Mouse (Mus musculus) stomach, embryonic 15.5 days (tissue): ENCODE data around the gene Guca2a. TPM values are rescaled to one million over a fixed set of nuclear protein-coding genes. Genes with fewer than 3 reads are reported as not detected.
"Not testable (repeated sequence)": the region's sequence is repeated elsewhere in the genome, so short reads cannot be mapped to it uniquely, and the experiment has no call there.

ENCODE experiments used
- ATAC-seq: fragments of 200-750 bp; cut with Nextera tagmentation; 2 replicates; pipeline ENCODE4 v1.8.0; 2017; ENCODE audit warnings: low read depth, moderate number of reproducible peaks, moderate TSS enrichment; ENCODE audit not compliant: insufficient read depth, low FRiP score
- H3K27ac ChIP-seq: fragments of 300-500 bp; sonication (generic); 2 replicates; pipeline ENCODE4 v1.5.1; 2015; ENCODE audit warnings: mild to moderate bottlenecking, inconsistent platforms
- H3K27me3 ChIP-seq: fragments of 300-500 bp; sonication (generic); replicated peaks from 2 replicates; pipeline ENCODE4 v1.6.1; 2015; ENCODE audit warnings: inconsistent platforms
- H3K36me3 ChIP-seq: fragments of 300-500 bp; sonication (generic); 2 replicates; pipeline ENCODE4 v1.6.1; 2015; ENCODE audit warnings: inconsistent platforms
- H3K4me1 ChIP-seq: fragments of 300-500 bp; sonication (generic); 2 replicates; pipeline ENCODE4 v1.6.1; 2015; ENCODE audit warnings: inconsistent platforms
- H3K4me2 ChIP-seq: fragments of 300-500 bp; sonication (generic); 2 replicates; pipeline ENCODE4 v1.6.1; 2015; ENCODE audit warnings: mild to moderate bottlenecking, inconsistent platforms
- H3K4me3 ChIP-seq: fragments of 300-500 bp; sonication (generic); replicated peaks from 2 replicates; pipeline ENCODE4 v1.5.1; 2015; ENCODE audit warnings: inconsistent platforms
- H3K9ac ChIP-seq: fragments of 300-500 bp; sonication (generic); 2 replicates; pipeline ENCODE4 v1.6.1; 2015; ENCODE audit warnings: inconsistent platforms
- H3K9me3 ChIP-seq: fragments of 300-500 bp; sonication (generic); 2 replicates; pipeline ENCODE4 v1.6.1; 2016; ENCODE audit warnings: inconsistent platforms
- WGBS: fragments of 180-500 bp; shearing (Covaris S2); methylation state at CpG from one replicate; pipeline ENCODE4 v1.1.7; 2015; 5-methylcytosine and 5-hydroxymethylcytosine counted together
- polyA plus RNA-seq: library from polyadenylated mRNA; unstranded; fragments of >200 nt; fragmentation: Nextera tagmentation; extraction: Ambion mirVana; gene quantifications from 2 replicates; pipeline ENCODE4 v1.2.1, GENCODE M21; 2015

Guca2a gene
- polyA plus RNA-seq, 1 experiment from 2014 or later = 22.5 TPM

DNA sequence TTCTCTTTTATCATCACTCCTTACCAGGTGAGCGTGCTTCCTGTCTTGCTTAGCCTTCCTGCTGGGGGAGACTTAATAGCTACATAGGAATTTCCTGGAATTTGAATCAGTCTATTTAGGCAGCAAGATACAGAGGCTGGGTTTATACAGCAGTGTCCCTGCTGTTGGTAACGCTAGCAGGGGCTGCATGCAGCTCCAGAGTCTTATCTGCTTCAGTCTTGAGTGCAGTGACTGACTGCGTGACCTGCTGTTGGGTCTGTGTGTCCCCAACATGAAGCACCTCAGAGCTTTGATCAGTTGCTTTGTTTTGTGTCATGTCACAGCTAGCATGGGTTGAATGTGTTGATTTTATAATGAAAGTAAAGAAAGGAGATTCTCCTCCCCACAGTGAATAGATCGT, 10.2 kb upstream of the Guca2a start:
- 80% methylated on average over 4 of the region's 4 CpGs for WGBS
- ATAC-seq = no peak

DNA sequence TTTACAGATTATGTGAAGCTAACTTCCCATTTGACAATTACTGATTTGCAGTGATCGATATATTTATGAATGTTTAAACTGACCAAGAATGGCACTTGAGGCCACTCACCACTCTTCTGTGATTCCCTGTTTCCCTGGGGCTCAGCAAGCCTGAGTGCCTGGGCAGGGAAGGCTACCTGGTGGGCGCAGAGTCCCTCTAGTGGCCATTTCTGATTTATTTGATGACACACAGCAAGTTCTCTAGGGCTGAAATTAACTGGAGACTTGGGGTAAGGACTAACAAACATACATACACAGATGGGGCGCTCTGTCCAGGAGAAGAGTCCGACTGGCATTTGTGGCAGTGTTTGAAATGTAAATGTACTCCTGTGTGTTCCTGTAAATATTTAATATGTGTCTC, 9.1 kb upstream of the Guca2a start:
- H3K27me3 ChIP-seq, ATAC-seq, H3K4me3 ChIP-seq, H3K9me3 ChIP-seq, H3K4me2 ChIP-seq, H3K9ac ChIP-seq, H3K4me1 ChIP-seq, H3K27ac ChIP-seq: not testable (repeated sequence)
- peaks cover 26% of the 10 kb centered on the region; the same call in 1 of the 2 replicates for H3K36me3 ChIP-seq
- WGBS = 70% methylated on average over 4 of the region's 4 CpGs

More for the DNA sequence above, 10.2 kb upstream of the Guca2a start:
- H3K4me3 ChIP-seq = no peak overlapping the region
- no peaks in the 10 kb centered on the region for H3K9me3 ChIP-seq
- H3K4me2 ChIP-seq = no peak overlapping the region
- H3K4me1 ChIP-seq = no peaks in the 10 kb centered on the region
- H3K36me3 ChIP-seq = peaks cover 26% of the 10 kb centered on the region
- H3K27ac ChIP-seq = no peak overlapping the region
- no peak overlapping the region for H3K9ac ChIP-seq
- no peaks in the 10 kb centered on the region for H3K27me3 ChIP-seq

DNA sequence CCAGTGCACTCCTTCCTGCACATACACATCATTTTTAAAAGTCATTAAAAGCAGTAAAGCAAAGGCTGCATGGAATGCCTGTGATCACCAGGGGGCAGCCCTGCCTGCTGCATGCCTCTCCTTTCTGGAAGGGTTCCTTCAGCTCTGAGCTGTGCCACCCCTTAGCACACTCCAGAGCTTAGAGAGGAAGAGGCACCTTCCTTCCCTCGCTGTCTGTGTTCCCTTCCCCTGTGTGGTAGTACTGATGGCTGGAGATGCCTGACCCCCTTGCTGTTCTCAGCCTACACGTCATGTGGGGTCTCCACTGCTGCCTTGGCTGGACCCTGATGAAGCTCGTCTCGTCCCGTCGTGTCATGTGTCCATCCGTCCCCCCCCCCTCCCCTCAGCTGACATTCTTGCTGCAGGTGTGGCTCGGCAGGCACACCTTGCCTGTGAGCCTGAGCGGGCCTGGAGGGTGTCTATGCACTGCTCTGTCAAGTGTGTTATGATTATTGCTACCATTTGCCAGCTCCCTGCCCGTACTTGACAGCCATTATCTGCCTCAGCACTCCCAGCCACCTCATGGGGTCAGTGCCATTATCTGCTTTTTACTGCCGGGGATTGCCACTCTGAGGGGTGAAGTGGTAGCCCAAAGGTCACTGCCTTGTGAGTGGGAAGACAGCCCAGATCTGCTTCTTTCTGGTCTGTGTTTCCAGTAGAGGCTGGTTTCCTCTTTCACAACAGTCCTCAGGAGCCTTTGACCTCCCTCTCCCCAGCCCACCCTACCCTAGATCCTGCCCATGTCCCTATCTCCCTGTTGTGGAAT, 6.2 kb upstream of the Guca2a start:
- 44% methylated on average over 11 of the region's 11 CpGs for WGBS
- no peaks in the 10 kb centered on the region for H3K27me3 ChIP-seq
- peak; percentile 51 for ATAC-seq
- H3K36me3 ChIP-seq = peaks cover 12% of the 10 kb centered on the region; the same call in 1 of the 2 replicates
- no peaks in the 10 kb centered on the region for H3K9me3 ChIP-seq
- no peak overlapping the region for H3K9ac ChIP-seq
- no peak overlapping the region for H3K4me3 ChIP-seq
- H3K27ac ChIP-seq = no peak overlapping the region
- 0 out of 2 replicates have a peak, but pooled peaks cover 2% of the 10 kb centered on the region for H3K4me1 ChIP-seq
- no peak overlapping the region for H3K4me2 ChIP-seq

DNA sequence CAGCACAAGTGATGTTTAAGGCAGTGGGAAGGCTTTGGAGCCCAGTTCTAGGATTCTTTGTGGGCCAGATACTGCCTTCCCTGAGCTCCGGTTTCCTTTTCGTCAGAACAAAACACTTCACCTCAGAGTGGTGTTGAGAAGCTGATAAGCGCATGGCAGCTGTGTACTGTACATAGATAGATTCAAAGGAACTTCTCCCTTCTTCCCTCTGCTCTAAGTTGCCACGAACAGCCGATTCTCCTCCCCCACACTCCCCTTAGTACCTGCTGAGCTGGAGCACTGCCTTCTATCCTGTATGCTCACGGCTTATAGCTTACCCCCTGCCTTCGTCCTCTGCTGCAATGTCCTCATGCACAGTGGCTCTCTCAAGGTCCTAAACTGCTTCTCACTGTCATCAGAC, 4.8 kb upstream of the Guca2a start:
- no peaks in the 10 kb centered on the region for H3K9me3 ChIP-seq
- no peak overlapping the region for H3K4me3 ChIP-seq
- H3K4me2 ChIP-seq = no peak overlapping the region
- H3K4me1 ChIP-seq = 0 out of 2 replicates have a peak, but pooled peaks cover 2% of the 10 kb centered on the region
- H3K9ac ChIP-seq = no peak overlapping the region
- H3K36me3 ChIP-seq = peaks cover 11% of the 10 kb centered on the region; the same call in 1 of the 2 replicates
- no peaks in the 10 kb centered on the region for H3K27me3 ChIP-seq
- H3K27ac ChIP-seq = no peak overlapping the region
- no peak for ATAC-seq
- WGBS = 72% methylated on average over 7 of the region's 7 CpGs

DNA sequence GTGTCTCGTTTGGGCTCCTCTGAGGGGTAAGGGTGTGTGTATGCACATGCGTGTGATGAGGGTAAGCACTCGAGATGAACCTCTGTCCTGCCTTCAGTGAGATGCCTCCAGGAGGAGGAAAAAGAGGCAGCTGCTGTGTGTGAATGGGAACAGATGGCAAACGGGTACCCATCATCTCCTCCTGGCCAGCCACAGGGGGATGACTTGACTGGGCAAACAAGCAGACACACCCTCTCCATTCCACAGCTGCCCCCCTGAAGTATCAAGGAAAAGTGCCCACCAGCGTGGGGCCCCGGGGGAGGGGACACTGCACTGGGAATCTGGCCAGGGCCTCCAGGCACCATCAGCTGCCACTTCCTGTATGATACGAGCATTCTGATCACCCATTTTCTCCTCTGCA, 4.2 kb upstream of the Guca2a start:
- Histone ChIP-seq H3K36me3 (peaks cover 11% of the 10 kb centered on the region; the same call in 1 of the 2 replicates), H3K4me1 (0 out of 2 replicates have a peak, but pooled peaks cover 2% of the 10 kb centered on the region), H3K27me3 (no peaks in the 10 kb centered on the region), H3K27ac (no peak overlapping the region), H3K4me3 (no peak overlapping the region), H3K9ac (no peak overlapping the region), H3K4me2 (no peak overlapping the region), H3K9me3 (no peaks in the 10 kb centered on the region)
- 64% methylated on average over 7 of the region's 7 CpGs for WGBS
- no peak for ATAC-seq

DNA sequence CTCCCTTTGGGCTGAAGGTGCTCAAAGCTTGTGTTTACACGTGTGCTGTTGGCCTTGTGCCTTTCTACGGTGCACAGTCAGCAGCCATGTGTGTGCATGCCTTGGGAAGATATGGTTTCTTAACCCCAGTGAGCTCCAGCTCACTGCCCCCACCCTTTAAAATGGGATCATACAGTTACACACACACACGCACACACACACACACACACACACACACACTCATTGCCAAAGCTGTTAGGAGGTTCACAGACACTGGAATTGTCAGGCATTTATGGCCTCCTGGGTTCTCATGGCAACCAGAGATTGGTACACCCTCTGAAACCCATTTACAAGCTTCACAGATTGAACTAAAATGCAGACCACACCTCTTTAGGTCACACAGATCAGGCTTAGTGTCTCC, 3.6 kb upstream of the Guca2a start:
- no peak overlapping the region for H3K9ac ChIP-seq
- H3K4me3 ChIP-seq = no peak overlapping the region
- H3K27me3 ChIP-seq = no peaks in the 10 kb centered on the region
- no peak overlapping the region for H3K4me2 ChIP-seq
- no peak overlapping the region for H3K27ac ChIP-seq
- H3K36me3 ChIP-seq = peaks cover 11% of the 10 kb centered on the region; the same call in 1 of the 2 replicates
- WGBS = 80% methylated on average over 3 of the region's 3 CpGs
- H3K9me3 ChIP-seq = no peaks in the 10 kb centered on the region
- 0 out of 2 replicates have a peak, but pooled peaks cover 2% of the 10 kb centered on the region for H3K4me1 ChIP-seq
- ATAC-seq = no peak

DNA sequence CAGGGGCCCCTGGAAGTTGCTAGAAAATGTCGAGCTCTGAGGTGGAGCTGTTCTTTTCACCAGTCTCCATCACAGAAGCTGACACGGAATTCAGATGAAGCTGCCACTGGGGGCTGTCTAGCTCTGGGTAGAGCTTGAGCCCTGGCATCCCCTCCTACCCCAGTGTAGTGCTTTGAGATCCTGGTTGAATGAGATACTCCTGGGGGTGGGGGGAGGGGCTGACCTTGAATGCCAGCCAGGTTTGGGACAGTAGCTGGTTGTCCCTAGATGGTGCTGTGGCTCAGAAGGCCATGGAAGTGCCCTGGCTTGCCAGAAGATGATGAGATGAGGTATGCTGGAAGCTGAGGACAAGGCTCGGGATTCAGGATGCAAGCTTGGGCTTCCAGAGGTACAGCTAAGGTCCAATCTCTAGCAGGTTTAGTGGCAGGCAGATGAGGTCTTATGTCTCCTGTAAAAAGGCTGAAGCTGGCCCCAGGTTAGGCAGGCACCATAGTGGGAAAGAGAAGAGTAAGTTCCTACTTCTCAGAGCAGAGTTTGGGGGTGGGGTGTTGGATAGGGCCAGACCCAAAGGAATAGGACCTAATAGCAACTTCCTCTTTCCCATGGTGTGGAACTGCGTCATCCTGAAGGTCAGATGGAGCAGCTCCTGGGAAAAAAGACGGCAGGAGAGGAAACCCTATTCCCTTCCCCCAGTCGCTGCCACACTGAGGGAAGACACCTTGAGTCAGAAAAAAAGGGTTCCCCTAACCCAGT, 2.4 kb upstream of the Guca2a start:
- no peak overlapping the region for H3K4me2 ChIP-seq
- H3K27me3 ChIP-seq = no peaks in the 10 kb centered on the region
- 0 out of 2 replicates have a peak, but pooled peaks cover 2% of the 10 kb centered on the region for H3K4me1 ChIP-seq
- H3K9me3 ChIP-seq = no peaks in the 10 kb centered on the region
- peaks cover 3% of the 10 kb centered on the region; the same call in 1 of the 2 replicates for H3K36me3 ChIP-seq
- H3K27ac ChIP-seq = no peak overlapping the region
- no peak overlapping the region for H3K9ac ChIP-seq
- H3K4me3 ChIP-seq = no peak overlapping the region
- WGBS = 54% methylated on average over 6 of the region's 6 CpGs
- no peak for ATAC-seq

DNA sequence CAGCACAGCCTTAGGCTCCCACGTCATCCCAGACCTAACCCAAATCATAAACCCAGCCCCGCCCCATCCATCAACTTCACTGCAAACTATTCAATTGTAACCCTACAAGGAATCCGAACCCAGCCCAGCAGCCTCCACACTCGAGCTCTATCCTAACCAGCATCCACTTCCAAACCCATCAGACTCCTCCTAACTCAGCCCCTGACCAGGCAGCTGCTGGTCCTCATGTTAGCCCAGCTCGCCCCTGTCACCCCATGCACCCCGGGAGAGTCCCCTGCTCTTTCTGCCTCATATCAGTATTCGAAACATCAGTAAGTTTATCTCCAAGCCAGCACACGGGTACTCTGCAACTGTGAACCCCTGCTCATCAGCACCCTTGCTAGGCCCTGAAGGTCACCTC, 1.8 kb upstream of the Guca2a start:
- H3K9ac ChIP-seq = no peak overlapping the region
- no peaks in the 10 kb centered on the region for H3K27me3 ChIP-seq
- no peak overlapping the region for H3K4me2 ChIP-seq
- no peak for ATAC-seq
- H3K27ac ChIP-seq = no peak overlapping the region
- no peak overlapping the region for H3K4me3 ChIP-seq
- no peaks in the 10 kb centered on the region for H3K9me3 ChIP-seq
- WGBS = 71% methylated on average over 8 of the region's 8 CpGs
- no peaks in the 10 kb centered on the region for H3K36me3 ChIP-seq
- 0 out of 2 replicates have a peak, but pooled peaks cover 2% of the 10 kb centered on the region for H3K4me1 ChIP-seq

DNA sequence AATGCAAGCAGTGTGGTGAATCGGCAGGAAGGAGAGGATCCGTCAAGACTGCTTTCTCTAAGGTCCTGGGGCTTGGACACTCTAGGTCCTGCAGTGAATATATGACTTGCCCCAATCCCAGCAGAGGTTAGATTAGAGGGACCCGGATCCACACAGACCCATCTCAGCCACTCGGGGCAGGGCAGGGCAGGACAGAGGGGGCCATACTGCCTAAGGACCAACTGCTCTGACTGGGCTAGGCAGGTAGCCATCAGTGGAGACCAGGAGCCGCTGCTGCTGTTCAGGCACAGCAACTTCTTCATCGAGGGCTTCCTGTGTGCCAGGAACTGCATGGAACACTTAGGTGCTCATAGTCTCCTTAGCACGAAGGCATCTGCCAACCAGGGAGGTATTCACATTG, 773 bp upstream of the Guca2a start:
- H3K9ac ChIP-seq = no peak overlapping the region
- 0 out of 2 replicates have a peak, but pooled peaks cover 2% of the 10 kb centered on the region for H3K4me1 ChIP-seq
- no peak overlapping the region for H3K4me2 ChIP-seq
- H3K9me3 ChIP-seq = no peaks in the 10 kb centered on the region
- H3K4me3 ChIP-seq = no peak overlapping the region
- no peaks in the 10 kb centered on the region for H3K27me3 ChIP-seq
- H3K36me3 ChIP-seq = no peaks in the 10 kb centered on the region
- ATAC-seq = no peak
- 75% methylated on average over 7 of the region's 7 CpGs for WGBS
- no peak overlapping the region for H3K27ac ChIP-seq

DNA sequence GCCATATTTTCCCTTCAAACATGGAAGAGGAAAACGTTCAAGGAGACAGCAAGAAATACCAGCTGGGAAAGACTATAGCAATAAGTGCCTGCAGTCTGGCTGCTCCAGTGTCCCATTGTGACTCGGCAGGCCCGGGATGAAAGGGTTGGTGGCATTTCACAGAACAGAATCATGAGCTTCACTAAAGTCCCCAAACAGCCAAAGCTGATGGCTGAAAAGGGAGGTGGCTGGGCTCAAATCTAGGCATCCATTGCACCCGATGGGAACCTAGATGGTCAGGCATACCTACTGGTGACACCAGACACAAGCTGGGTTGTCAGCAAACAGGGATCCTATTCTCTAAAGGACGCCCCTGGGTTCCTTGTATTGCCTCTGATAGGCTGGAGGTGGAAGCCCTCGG, 442 bp downstream of the Guca2a start:
- Histone ChIP-seq H3K27ac (no peak overlapping the region), H3K4me1 (0 out of 2 replicates have a peak, but pooled peaks cover 2% of the 10 kb centered on the region), H3K4me2 (no peak overlapping the region), H3K9me3 (no peaks in the 10 kb centered on the region), H3K27me3 (no peaks in the 10 kb centered on the region), H3K36me3 (no peaks in the 10 kb centered on the region), H3K4me3 (no peak overlapping the region), H3K9ac (no peak overlapping the region)
- ATAC-seq = no peak
- WGBS = 72% methylated on average over 6 of the region's 6 CpGs

DNA sequence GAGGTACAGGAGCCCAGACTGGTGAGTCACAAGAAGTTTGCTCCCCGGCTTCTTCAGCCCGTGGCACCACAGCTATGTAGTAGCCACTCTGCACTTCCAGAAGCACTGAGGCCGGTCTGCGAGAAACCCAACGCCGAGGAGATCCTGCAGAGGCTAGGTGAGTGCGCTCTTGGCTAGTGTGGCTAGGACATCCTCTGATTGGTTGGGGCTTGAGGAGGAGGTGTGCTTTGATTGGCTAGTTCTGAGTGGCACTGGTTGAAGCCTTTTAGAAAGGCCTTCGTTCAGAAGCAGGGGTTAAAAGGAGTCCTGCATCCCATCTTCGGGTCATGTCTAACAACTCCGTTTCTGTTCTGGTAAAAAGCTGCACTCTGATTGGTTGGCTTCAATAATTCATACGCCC, 1.2 kb downstream of the Guca2a start:
- no peaks in the 10 kb centered on the region for H3K27me3 ChIP-seq
- ATAC-seq = no peak
- H3K4me2 ChIP-seq = no peak overlapping the region
- H3K27ac ChIP-seq = no peak overlapping the region
- H3K9ac ChIP-seq = no peak overlapping the region
- H3K4me1 ChIP-seq = 0 out of 2 replicates have a peak, but pooled peaks cover 2% of the 10 kb centered on the region
- H3K4me3 ChIP-seq = no peak overlapping the region
- no peaks in the 10 kb centered on the region for H3K9me3 ChIP-seq
- 56% methylated on average over 11 of the region's 11 CpGs for WGBS
- no peaks in the 10 kb centered on the region for H3K36me3 ChIP-seq

DNA sequence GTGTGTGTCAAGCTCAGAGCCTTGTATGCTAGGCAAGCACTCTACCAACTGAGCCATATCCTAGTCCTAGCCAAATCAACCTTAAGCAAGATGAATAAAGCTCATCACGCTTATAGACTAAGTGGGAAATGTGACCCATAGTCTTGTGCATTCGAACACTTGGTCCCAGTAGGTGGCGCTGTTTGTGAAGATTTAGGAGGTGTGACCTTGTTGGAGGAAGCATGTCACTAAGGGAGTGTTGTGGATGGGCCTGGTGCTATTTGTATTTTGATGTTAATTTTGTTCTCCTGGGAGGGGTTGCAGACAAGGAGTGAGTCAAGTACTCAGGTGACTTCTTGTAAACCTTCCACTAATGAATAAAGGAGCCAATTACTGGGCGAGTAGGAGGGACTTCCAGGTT, 5.2 kb downstream of the Guca2a start:
- H3K27me3 ChIP-seq = no peaks in the 10 kb centered on the region

More for the DNA sequence above, 5.2 kb downstream of the Guca2a start:
- H3K9ac ChIP-seq = no peak overlapping the region
- no peaks in the 10 kb centered on the region for H3K9me3 ChIP-seq
- ATAC-seq = no peak
- no peak overlapping the region for H3K4me2 ChIP-seq
- WGBS = 82% methylated on average over 4 of the region's 4 CpGs
- H3K4me3 ChIP-seq = no peak overlapping the region
- no peak overlapping the region for H3K27ac ChIP-seq
- no peaks in the 10 kb centered on the region for H3K36me3 ChIP-seq
- no peaks in the 10 kb centered on the region for H3K4me1 ChIP-seq
